Mouse (Mus musculus) cortical plate, adult 2 months (tissue): Measurements from ENCODE around the gene Arhgef7.

Experiments
- CTCF ChIP-seq: fragments of 200-500 bp; IDR thresholded peaks from 2 replicates; pipeline ENCODE4 v1.5.1; 2011; ENCODE audit warnings: mild to moderate bottlenecking, control low read depth, low read length; ENCODE audit not compliant: insufficient read depth; ENCODE audit errors: extremely low read depth
- POLR2A ChIP-seq: fragments of 200-500 bp; IDR thresholded peaks from 2 replicates; pipeline ENCODE4 v1.6.1; 2011; ENCODE audit warnings: mild to moderate bottlenecking, low read length, control low read depth; ENCODE audit not compliant: insufficient read depth; ENCODE audit errors: extremely low read depth

- TF ChIP-seq POLR2A: no peak
- TF ChIP-seq CTCF: no peak
These were observed 35.1 kb upstream of the Arhgef7 start for GRCm38 (mm10) chr8:11692455-11692854.
